Mouse (Mus musculus) MEL (cell line): ENCODE measurements around the gene Unc119b. TPM values are rescaled to one million over a fixed set of nuclear protein-coding genes. Genes with fewer than 3 reads are reported as not detected.

Experiments
- DNase-seq: peaks from one replicate; pipeline ENCODE4 v3.0.0; 2011; ENCODE audit warnings: low read depth, low spot score
- H3K27ac ChIP-seq: 2 replicates; pipeline ENCODE4 v1.5.1; 2012; ENCODE audit warnings: low read depth, mild to moderate bottlenecking, control low read depth, low read length, moderate library complexity; ENCODE audit not compliant: control insufficient read depth
- H3K27me3 ChIP-seq, 2 experiments: fragments of 150-350 bp in 1 of 2; sonication (generic) in 1 of 2; 2 replicates each; pipeline ENCODE4 v1.6.1; 2012; ENCODE audit warnings: low read length in 2 of 2, mild to moderate bottlenecking in 2 of 2, improper control_type of control experiment in 1 of 2, moderate library complexity in 1 of 2; ENCODE audit not compliant: insufficient read depth in 2 of 2, control insufficient read depth in 1 of 2
- H3K36me3 ChIP-seq, 2 experiments: 2 replicates each; pipeline ENCODE4 v1.6.1; 2012 to 2014; ENCODE audit warnings: low read length in 2 of 2, improper control_type of control experiment in 1 of 2, inconsistent platforms in 1 of 2, mild to moderate bottlenecking in 1 of 2; ENCODE audit not compliant: insufficient read depth in 2 of 2, control insufficient read depth in 1 of 2
- H3K4me1 ChIP-seq, 2 experiments: fragments of 150-350 bp in 1 of 2; sonication (generic) in 1 of 2; 2 replicates each; pipeline ENCODE4 v1.6.1; 2012; ENCODE audit warnings: low read length in 2 of 2, improper control_type of control experiment in 1 of 2, mild to moderate bottlenecking in 1 of 2; ENCODE audit not compliant: insufficient read depth in 2 of 2, control insufficient read depth in 1 of 2
- H3K4me3 ChIP-seq, 2 experiments: fragments of 150-350 bp in 1 of 2; sonication (generic) in 1 of 2; 2 replicates each; pipeline ENCODE4 v1.5.1; 2012; ENCODE audit warnings: low read depth in 2 of 2, low read length in 2 of 2, mild to moderate bottlenecking in 2 of 2, moderate library complexity in 2 of 2, control low read depth in 1 of 2, improper control_type of control experiment in 1 of 2; ENCODE audit not compliant: control insufficient read depth in 1 of 2, insufficient read depth in 1 of 2
- H3K79me2 ChIP-seq: 2 replicates; pipeline ENCODE4 v1.6.1; 2012; ENCODE audit warnings: mild to moderate bottlenecking, low read length, moderate library complexity; ENCODE audit not compliant: control insufficient read depth, poor library complexity, insufficient read depth
- H3K9ac ChIP-seq: 2 replicates; pipeline ENCODE4 v1.6.1; 2012; ENCODE audit warnings: low read depth, mild to moderate bottlenecking, control low read depth, low read length, moderate library complexity; ENCODE audit not compliant: control insufficient read depth, poor library complexity, severe bottlenecking
- H3K9me3 ChIP-seq: fragments of 150-350 bp; sonication (generic); replicated peaks from 2 replicates; pipeline ENCODE4 v1.6.1; 2012; ENCODE audit warnings: mild to moderate bottlenecking, low read length, improper control_type of control experiment, moderate library complexity; ENCODE audit not compliant: insufficient read depth
- BHLHE40 ChIP-seq: IDR thresholded peaks from 2 replicates; pipeline ENCODE4 v1.6.1; 2012; ENCODE audit warnings: low read depth, mild to moderate bottlenecking, inconsistent platforms, low read length, improper control_type of control experiment, borderline replicate concordance
- CHD1 ChIP-seq: IDR thresholded peaks from 2 replicates; pipeline ENCODE4 v1.6.1; 2012; ENCODE audit warnings: low read depth, mild to moderate bottlenecking, inconsistent platforms, low read length, improper control_type of control experiment
- CHD2 ChIP-seq: IDR thresholded peaks from 2 replicates; pipeline ENCODE4 v1.6.1; 2011; ENCODE audit warnings: low read length, improper control_type of control experiment
- CTCF ChIP-seq, 3 experiments: IDR thresholded peaks in 2 of 3; conservative IDR thresholded peaks in 1 of 3; 2 replicates each; pipeline ENCODE4 v1.5.1; 2011 to 2012; ENCODE audit warnings: low read length in 3 of 3, low read depth in 2 of 3, mild to moderate bottlenecking in 2 of 3, improper control_type of control experiment in 1 of 3, inconsistent platforms in 1 of 3, mixed read lengths in 1 of 3, moderate library complexity in 1 of 3; ENCODE audit not compliant: control insufficient read depth in 1 of 3, insufficient read depth in 1 of 3, poor library complexity in 1 of 3, severe bottlenecking in 1 of 3
- ETS1 ChIP-seq: IDR thresholded peaks from 2 replicates; pipeline ENCODE4 v1.6.1; 2012; ENCODE audit warnings: low read depth, mild to moderate bottlenecking, inconsistent platforms, low read length, improper control_type of control experiment, moderate library complexity
- GABPA ChIP-seq: IDR thresholded peaks from 2 replicates; pipeline ENCODE4 v1.6.1; 2012; ENCODE audit warnings: low read depth, mild to moderate bottlenecking, inconsistent platforms, low read length, improper control_type of control experiment, moderate library complexity
- GATA1 ChIP-seq: IDR thresholded peaks from 2 replicates; pipeline ENCODE4 v1.6.1; 2011; ENCODE audit warnings: low read depth, low read length, improper control_type of control experiment
- HCFC1 ChIP-seq: IDR thresholded peaks from 2 replicates; pipeline ENCODE4 v1.6.1; 2012; ENCODE audit warnings: low read depth, mild to moderate bottlenecking, inconsistent platforms, low read length, improper control_type of control experiment, moderate library complexity
- JUND ChIP-seq: IDR thresholded peaks from 2 replicates; pipeline ENCODE4 v1.6.1; 2011; ENCODE audit warnings: low read depth, mild to moderate bottlenecking, improper control_type of control experiment, low read length
- MAZ ChIP-seq: IDR thresholded peaks from 2 replicates; pipeline ENCODE4 v1.6.1; 2012; ENCODE audit warnings: low read depth, mild to moderate bottlenecking, inconsistent platforms, low read length, improper control_type of control experiment
- MXI1 ChIP-seq: IDR thresholded peaks from 2 replicates; pipeline ENCODE4 v1.6.1; 2011; ENCODE audit warnings: mild to moderate bottlenecking, low read depth, low read length, improper control_type of control experiment
- MYB ChIP-seq: IDR thresholded peaks from 2 replicates; pipeline ENCODE4 v1.6.1; 2011; ENCODE audit warnings: mild to moderate bottlenecking, low read depth, low read length, improper control_type of control experiment
- MYC ChIP-seq: IDR thresholded peaks from 2 replicates; pipeline ENCODE4 v1.6.1; 2011; ENCODE audit warnings: low read depth, mild to moderate bottlenecking, low read length, improper control_type of control experiment, moderate library complexity
- NELFE ChIP-seq: IDR thresholded peaks from 2 replicates; pipeline ENCODE4 v1.6.1; 2011; ENCODE audit warnings: low read depth, low read length, improper control_type of control experiment
- POLR2AphosphoS2 ChIP-seq: IDR thresholded peaks from 2 replicates; pipeline ENCODE4 v1.6.1; 2011; ENCODE audit warnings: low read length, improper control_type of control experiment
- POLR2AphosphoS5 ChIP-seq: IDR thresholded peaks from 2 replicates; pipeline ENCODE4 v1.6.1; 2012; ENCODE audit warnings: low read depth, borderline replicate concordance, mild to moderate bottlenecking, inconsistent platforms, low read length, moderate library complexity, mixed read lengths
- RAD21 ChIP-seq: IDR thresholded peaks from 2 replicates; pipeline ENCODE4 v1.6.1; 2011; ENCODE audit warnings: mild to moderate bottlenecking, low read depth, low read length, improper control_type of control experiment
- RCOR1 ChIP-seq: IDR thresholded peaks from 2 replicates; pipeline ENCODE4 v1.6.1; 2012; ENCODE audit warnings: low read depth, mild to moderate bottlenecking, inconsistent platforms, low read length, improper control_type of control experiment
- SIN3A ChIP-seq: IDR thresholded peaks from 2 replicates; pipeline ENCODE4 v1.6.1; 2012; ENCODE audit warnings: low read length, improper control_type of control experiment, inconsistent platforms
- SMC3 ChIP-seq: IDR thresholded peaks from 2 replicates; pipeline ENCODE4 v1.6.1; 2011; ENCODE audit warnings: low read depth, low read length, improper control_type of control experiment
- TBP ChIP-seq: IDR thresholded peaks from 2 replicates; pipeline ENCODE4 v1.8.0; 2011; ENCODE audit warnings: low read depth, low read length, improper control_type of control experiment
- TCF12 ChIP-seq: IDR thresholded peaks from 2 replicates; pipeline ENCODE4 v1.6.1; 2014; ENCODE audit warnings: low read depth, mild to moderate bottlenecking, inconsistent platforms, low read length, improper control_type of control experiment, moderate library complexity
- USF2 ChIP-seq, 2 experiments: IDR thresholded peaks; 2 replicates each; pipeline ENCODE4 v1.6.1; 2011 to 2012; ENCODE audit warnings: improper control_type of control experiment in 2 of 2, low read length in 2 of 2, borderline replicate concordance in 1 of 2, inconsistent platforms in 1 of 2, low read depth in 1 of 2, mild to moderate bottlenecking in 1 of 2; ENCODE audit not compliant: insufficient read depth in 1 of 2
- ZC3H11A ChIP-seq: IDR thresholded peaks from 2 replicates; pipeline ENCODE4 v1.6.1; 2012; ENCODE audit warnings: low read depth, mild to moderate bottlenecking, inconsistent platforms, low read length, improper control_type of control experiment
- ZNF384 ChIP-seq: IDR thresholded peaks from 2 replicates; pipeline ENCODE4 v1.6.1; 2012; ENCODE audit warnings: low read depth, mild to moderate bottlenecking, inconsistent platforms, low read length, improper control_type of control experiment
- polyA plus RNA-seq, 2 experiments: library from polyadenylated mRNA; stranded (reverse) in 1 of 2; unstranded in 1 of 2; fragments of >175 nt in 1 of 2; fragments of >200 nt in 1 of 2; gene quantifications; 2 replicates each; pipeline versions ENCODE4 v1.2.1 to v1.2.4; 2012; ENCODE audit warnings: low replicate concordance in 2 of 2, low read depth in 1 of 2; ENCODE audit not compliant: insufficient read length in 2 of 2, insufficient read depth in 1 of 2, missing spikeins in 1 of 2
- total RNA-seq: library from RNA; depleted of rRNA; stranded (reverse); fragments of 300-350 nt; gene quantifications from 2 replicates; pipeline ENCODE4 v1.2.3, GENCODE M21; 2012

The Unc119b gene
- total and polyA plus RNA-seq, 3 experiments, result 18.6 to 25.7 TPM; not detected in 1

- no peak for TF ChIP-seq RAD21
- no peak for TF ChIP-seq SIN3A
- TF ChIP-seq CHD1, result no peak
- no peak for TF ChIP-seq ETS1
- no peak for TF ChIP-seq NELFE
- no peak for TF ChIP-seq POLR2AphosphoS2
- no peak for TF ChIP-seq HCFC1
- no peak for TF ChIP-seq USF2 (IDR thresholded peaks at IDR 0.05; ENCODE audit: borderline replicate concordance in 1 of 2, insufficient read depth in 1 of 2, low read depth in 1 of 2, low read length in 2 of 2)
- TF ChIP-seq MXI1, result no peak
- TF ChIP-seq SMC3, result no peak
- TF ChIP-seq CHD2, result no peak
- Histone ChIP-seq H3K4me1 (no peaks in the 10 kb centered on the region), H3K9ac (no peak overlapping the region), H3K79me2 (no peaks in the 10 kb centered on the region), H3K4me3 (no peak overlapping the region), H3K27me3 (no peaks in the 10 kb centered on the region), H3K9me3 (no peaks in the 10 kb centered on the region), H3K36me3 (peaks cover 0 to 2% of the 10 kb centered on the region in 2 experiments; a peak in 1 of 4 replicates), H3K27ac (no peak overlapping the region)
- no peak for DNase-seq
Measured at GRCm38 (mm10) chr5:115124690-115125089, 10.1 kb downstream of the Unc119b start.

- Histone ChIP-seq H3K4me3 (no peak overlapping the region), H3K27me3 (no peaks in the 10 kb centered on the region), H3K4me1 (no peaks in the 10 kb centered on the region), H3K79me2 (peaks cover 4% of the 10 kb centered on the region; the same call in 1 of the 2 replicates), H3K27ac (no peak overlapping the region), H3K9me3 (no peaks in the 10 kb centered on the region), H3K9ac (no peak overlapping the region), H3K36me3 (no peaks in the 10 kb centered on the region)
- DNase-seq, result no peak
- TF ChIP-seq ETS1 (no peak), TBP (no peak), RCOR1 (no peak), CTCF (IDR thresholded peaks at IDR 0.05 in 2 of 3, conservative IDR thresholded peaks at IDR 0.05 in 1 of 3; ENCODE audit: control insufficient read depth in 1 of 3, insufficient read depth in 1 of 3, low read depth in 2 of 3, low read length in 3 of 3, poor library complexity in 1 of 3, severe bottlenecking in 1 of 3) (no peak), CHD1 (no peak), POLR2AphosphoS2 (no peak), MXI1 (no peak), MYB (no peak), BHLHE40 (no peak), ZC3H11A (no peak), GATA1 (no peak), TCF12 (no peak), GABPA (no peak), HCFC1 (no peak), MYC (no peak), MAZ (no peak), CHD2 (no peak), ZNF384 (no peak), JUND (no peak), POLR2AphosphoS5 (no peak)
Measured at GRCm38 (mm10) chr5:115120978-115121377, 13.8 kb downstream of the Unc119b start.
